Mouse (Mus musculus): ENCODE results near the gene Mpzl2. TPM values are rescaled to one million over a fixed set of nuclear protein-coding genes. Genes with fewer than 3 reads are reported as not detected.
"Not testable (repeated sequence)": the region's sequence is repeated elsewhere in the genome, so short reads cannot be mapped to it uniquely, and the experiment has no call there.

The Mpzl2 gene
- polyA plus RNA-seq, 1 experiment from 2014 or later = 3.5 TPM

GRCm38 (mm10) chr9:45010461-45010860, 29.1 kb upstream of the Mpzl2 start:
- H3K36me3 ChIP-seq (replicated peaks) = no peaks in the 10 kb centered on the region
- no peak overlapping the region for H3K4me3 ChIP-seq
- H3K9me3 ChIP-seq = no peaks in the 10 kb centered on the region
- no peaks in the 10 kb centered on the region for H3K4me1 ChIP-seq
- 84% methylated on average over 4 of the region's 4 CpGs for WGBS
- no peak overlapping the region for H3K27ac ChIP-seq
- DNase-seq (ENCODE audit: extremely low spot score, low spot score) = no peak
- peaks cover 4% of the 10 kb centered on the region; the same call in 1 of the 2 replicates for H3K27me3 ChIP-seq (ENCODE audit: poor library complexity, severe bottlenecking)

- H3K9me3 ChIP-seq = no peaks in the 10 kb centered on the region
- H3K4me3 ChIP-seq = no peak overlapping the region
- H3K27ac ChIP-seq = no peak overlapping the region
- H3K36me3 ChIP-seq (replicated peaks) = no peaks in the 10 kb centered on the region
- WGBS = 47% methylated on average over 6 of the region's 6 CpGs
- peaks cover 4% of the 10 kb centered on the region; the same call in 1 of the 2 replicates for H3K27me3 ChIP-seq (ENCODE audit: poor library complexity, severe bottlenecking)
- no peak for DNase-seq (ENCODE audit: extremely low spot score, low spot score)
- no peaks in the 10 kb centered on the region for H3K4me1 ChIP-seq
These were observed 28.3 kb upstream of the Mpzl2 start for GRCm38 (mm10) chr9:45011291-45011690.

- Histone ChIP-seq H3K9me3 (no peaks in the 10 kb centered on the region), H3K27ac (no peak overlapping the region), H3K36me3 (replicated peaks) (no peaks in the 10 kb centered on the region)
These were observed 24.7 kb upstream of the Mpzl2 start for GRCm38 (mm10) chr9:45014879-45015278.

GRCm38 (mm10) chr9:45015841-45016240, 23.8 kb upstream of the Mpzl2 start:
- no peaks in the 10 kb centered on the region for H3K27me3 ChIP-seq (ENCODE audit: poor library complexity, severe bottlenecking)
- H3K4me3 ChIP-seq = no peak overlapping the region
- 66% methylated on average over 3 of the region's 3 CpGs for WGBS
- no peaks in the 10 kb centered on the region for H3K36me3 ChIP-seq (replicated peaks)
- DNase-seq (ENCODE audit: extremely low spot score, low spot score) = no peak
- H3K4me1 ChIP-seq = no peaks in the 10 kb centered on the region
- H3K27ac ChIP-seq = no peak overlapping the region
- H3K9me3 ChIP-seq = no peaks in the 10 kb centered on the region

More at GRCm38 (mm10) chr9:45014879-45015278, 24.7 kb upstream of the Mpzl2 start:
- Histone ChIP-seq H3K4me3 (no peak overlapping the region), H3K4me1 (no peaks in the 10 kb centered on the region), H3K27me3 (ENCODE audit: poor library complexity, severe bottlenecking) (no peaks in the 10 kb centered on the region)
- DNase-seq (ENCODE audit: extremely low spot score, low spot score) = no peak
- 46% methylated on average over 2 of the region's 2 CpGs for WGBS

- no peak for DNase-seq (ENCODE audit: extremely low spot score, low spot score)
- Histone ChIP-seq H3K27me3 (ENCODE audit: poor library complexity, severe bottlenecking) (no peaks in the 10 kb centered on the region), H3K4me3 (no peak overlapping the region), H3K36me3 (replicated peaks) (no peaks in the 10 kb centered on the region), H3K4me1 (no peaks in the 10 kb centered on the region), H3K9me3 (no peaks in the 10 kb centered on the region), H3K27ac (no peak overlapping the region)
- WGBS = 91% methylated on average over 11 of the region's 11 CpGs
These were observed 21.6 kb upstream of the Mpzl2 start for GRCm38 (mm10) chr9:45018031-45018430.

GRCm38 (mm10) chr9:45022800-45023199, 16.8 kb upstream of the Mpzl2 start:
- H3K27me3 ChIP-seq (ENCODE audit: poor library complexity, severe bottlenecking) = 0 out of 2 replicates have a peak, but pooled peaks cover 5% of the 10 kb centered on the region
- H3K36me3 ChIP-seq (replicated peaks) = no peaks in the 10 kb centered on the region
- no peaks in the 10 kb centered on the region for H3K4me1 ChIP-seq
- no peak overlapping the region for H3K4me3 ChIP-seq
- peak; percentile 46 for DNase-seq (ENCODE audit: extremely low spot score, low spot score)
- H3K27ac ChIP-seq = no peak overlapping the region
- WGBS = 7% methylated on average over 3 of the region's 3 CpGs
- H3K9me3 ChIP-seq = no peaks in the 10 kb centered on the region

GRCm38 (mm10) chr9:45023638-45024037, 16.0 kb upstream of the Mpzl2 start:
- Histone ChIP-seq H3K27ac (no peak overlapping the region), H3K36me3 (replicated peaks) (no peaks in the 10 kb centered on the region), H3K4me1 (no peaks in the 10 kb centered on the region), H3K9me3 (no peaks in the 10 kb centered on the region), H3K4me3 (no peak overlapping the region), H3K27me3 (ENCODE audit: poor library complexity, severe bottlenecking) (0 out of 2 replicates have a peak, but pooled peaks cover 5% of the 10 kb centered on the region)
- WGBS = 65% methylated on average over 3 of the region's 3 CpGs
- no peak for DNase-seq (ENCODE audit: extremely low spot score, low spot score)

- Histone ChIP-seq H3K4me1 (no peaks in the 10 kb centered on the region), H3K27me3 (ENCODE audit: poor library complexity, severe bottlenecking) (0 out of 2 replicates have a peak, but pooled peaks cover 5% of the 10 kb centered on the region), H3K36me3 (replicated peaks) (no peaks in the 10 kb centered on the region), H3K9me3 (no peaks in the 10 kb centered on the region), H3K4me3 (no peak overlapping the region), H3K27ac (no peak overlapping the region)
- 91% methylated on average over 2 of the region's 2 CpGs for whole genome bisulfite sequencing
- DNase-seq (ENCODE audit: extremely low spot score, low spot score) = no peak
These were observed 15.4 kb upstream of the Mpzl2 start for GRCm38 (mm10) chr9:45024187-45024586.

GRCm38 (mm10) chr9:45027376-45027775, 12.2 kb upstream of the Mpzl2 start:
- no peaks in the 10 kb centered on the region for H3K9me3 ChIP-seq
- no peak overlapping the region for H3K27ac ChIP-seq
- H3K27me3 ChIP-seq (ENCODE audit: poor library complexity, severe bottlenecking) = peaks cover 15% of the 10 kb centered on the region; the same call in 1 of the 2 replicates
- H3K36me3 ChIP-seq (replicated peaks) = no peaks in the 10 kb centered on the region
- WGBS = 81% methylated on average over 8 of the region's 8 CpGs
- H3K4me1 ChIP-seq = no peaks in the 10 kb centered on the region
- no peak overlapping the region for H3K4me3 ChIP-seq
- no peak for DNase-seq (ENCODE audit: extremely low spot score, low spot score)

GRCm38 (mm10) chr9:45030341-45030740, 9.3 kb upstream of the Mpzl2 start:
- WGBS = 77% methylated on average over 6 of the region's 6 CpGs
- no peak for DNase-seq (ENCODE audit: extremely low spot score, low spot score)
- Histone ChIP-seq H3K4me3 (no peak overlapping the region), H3K27ac (no peak overlapping the region), H3K9me3 (no peaks in the 10 kb centered on the region), H3K4me1 (no peaks in the 10 kb centered on the region), H3K36me3 (replicated peaks) (no peaks in the 10 kb centered on the region), H3K27me3 (ENCODE audit: poor library complexity, severe bottlenecking) (peaks cover 10% of the 10 kb centered on the region; the same call in 1 of the 2 replicates)

GRCm38 (mm10) chr9:45032261-45032660, 7.3 kb upstream of the Mpzl2 start:
- H3K4me3 ChIP-seq = no peak overlapping the region
- H3K27ac ChIP-seq = no peak overlapping the region
- H3K9me3 ChIP-seq = no peaks in the 10 kb centered on the region
- WGBS = 84% methylated on average over 2 of the region's 2 CpGs
- H3K4me1 ChIP-seq = no peaks in the 10 kb centered on the region
- DNase-seq (ENCODE audit: extremely low spot score, low spot score) = no peak
- no peaks in the 10 kb centered on the region for H3K36me3 ChIP-seq (replicated peaks)
- H3K27me3 ChIP-seq (ENCODE audit: poor library complexity, severe bottlenecking) = peaks cover 10% of the 10 kb centered on the region; the same call in 1 of the 2 replicates

- Histone ChIP-seq H3K27ac (no peak overlapping the region), H3K36me3 (replicated peaks) (no peaks in the 10 kb centered on the region), H3K4me1 (no peaks in the 10 kb centered on the region), H3K4me3 (no peak overlapping the region), H3K9me3 (no peaks in the 10 kb centered on the region), H3K27me3 (ENCODE audit: poor library complexity, severe bottlenecking) (peaks cover 26% of the 10 kb centered on the region)
- DNase-seq (ENCODE audit: extremely low spot score, low spot score) = no peak
- 84% methylated on average over 3 of the region's 3 CpGs for WGBS
These were observed 5.1 kb upstream of the Mpzl2 start for GRCm38 (mm10) chr9:45034526-45034925.

- H3K36me3 ChIP-seq (replicated peaks); H3K9me3 ChIP-seq; H3K27ac ChIP-seq; H3K4me3 ChIP-seq; DNase-seq (ENCODE audit: extremely low spot score, low spot score): not testable (repeated sequence)
- peaks cover 49% of the 10 kb centered on the region for H3K27me3 ChIP-seq (ENCODE audit: poor library complexity, severe bottlenecking)
- peaks cover 20% of the 10 kb centered on the region for H3K4me1 ChIP-seq
- 85% methylated on average over 1 of the region's 1 CpGs for WGBS
These were observed 1.8 kb upstream of the Mpzl2 start for GRCm38 (mm10) chr9:45037803-45038202.
